Mouse (Mus musculus): Measurements from ENCODE around the gene Gm20388. TPM values are rescaled to one million over a fixed set of nuclear protein-coding genes. Genes with fewer than 3 reads are reported as not detected.

Gene Gm20388
- total RNA-seq, 1 experiment from 2014 or later: 10.0 TPM

DNA sequence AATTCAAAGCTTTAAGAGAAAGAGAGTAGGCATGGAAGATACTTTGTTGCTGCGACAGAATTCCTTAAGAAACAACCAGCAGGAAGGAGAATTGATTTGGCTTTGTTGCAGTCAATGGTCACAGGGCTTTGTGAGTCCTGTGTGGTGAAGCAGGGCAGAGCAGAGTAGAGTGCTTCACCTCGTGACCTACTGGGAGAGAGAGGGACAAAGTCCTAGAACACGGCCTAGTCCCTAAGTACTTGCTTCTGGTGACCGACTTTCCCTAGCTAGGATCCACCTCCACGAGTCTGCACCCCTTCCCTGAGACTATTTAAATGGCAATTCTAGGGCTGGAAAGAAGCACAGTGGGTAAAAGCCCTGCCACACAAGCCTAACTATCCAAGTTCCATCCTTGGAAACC is 3419.3 kb downstream of the Gm20388 start:
- ATAC-seq (replicated peaks; ENCODE audit: insufficient number of reproducible peaks, low FRiP score, low TSS enrichment, poor library complexity, severe bottlenecking): no peak

GRCm38 (mm10) chr8:123330701-123331100 is 3420.1 kb downstream of the Gm20388 start:
- no peak for ATAC-seq (replicated peaks; ENCODE audit: insufficient number of reproducible peaks, low FRiP score, low TSS enrichment, poor library complexity, severe bottlenecking)

- no peak for ATAC-seq (replicated peaks; ENCODE audit: insufficient number of reproducible peaks, low FRiP score, low TSS enrichment, poor library complexity, severe bottlenecking)
Observed at GRCm38 (mm10) chr8:123331301-123331700, 3420.7 kb downstream of the Gm20388 start.

GRCm38 (mm10) chr8:123331810-123332209 is 3421.2 kb downstream of the Gm20388 start:
- ATAC-seq (replicated peaks; ENCODE audit: insufficient number of reproducible peaks, low FRiP score, low TSS enrichment, poor library complexity, severe bottlenecking): no peak

- ATAC-seq (replicated peaks; ENCODE audit: insufficient number of reproducible peaks, low FRiP score, low TSS enrichment, poor library complexity, severe bottlenecking): peak; percentile 41; the same call in 1 of the 2 replicates
Observed at GRCm38 (mm10) chr8:123332262-123333090, 3421.8 kb downstream of the Gm20388 start, which contains the start of gene Spire2. Gene Spire2, plus strand, starts transcription at chr8:123332713.

DNA sequence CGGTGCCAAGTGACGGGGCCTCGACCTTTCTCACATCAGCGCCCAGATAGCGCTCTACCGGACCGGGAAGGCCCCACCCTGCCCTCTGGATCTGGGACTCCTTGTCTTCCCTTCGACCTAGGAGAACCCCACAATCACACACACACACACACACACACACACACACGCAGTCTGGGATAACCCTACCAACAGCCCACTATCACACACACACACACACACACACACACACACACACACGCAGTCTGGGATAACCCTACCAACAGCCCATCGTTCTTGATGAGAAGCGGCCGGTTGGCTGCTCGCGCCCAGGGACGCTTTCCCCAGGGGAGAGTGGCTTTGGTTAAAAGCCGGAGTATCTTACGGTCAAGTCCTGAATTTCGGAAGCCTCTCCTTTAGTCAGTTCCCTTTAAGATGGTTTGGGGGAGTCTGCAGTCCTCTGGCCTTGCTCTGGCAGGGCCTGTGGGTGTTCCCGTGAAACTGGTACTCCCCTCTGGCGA is 3422.5 kb downstream of the Gm20388 start:
- no peak for ATAC-seq (replicated peaks; ENCODE audit: insufficient number of reproducible peaks, low FRiP score, low TSS enrichment, poor library complexity, severe bottlenecking)

DNA sequence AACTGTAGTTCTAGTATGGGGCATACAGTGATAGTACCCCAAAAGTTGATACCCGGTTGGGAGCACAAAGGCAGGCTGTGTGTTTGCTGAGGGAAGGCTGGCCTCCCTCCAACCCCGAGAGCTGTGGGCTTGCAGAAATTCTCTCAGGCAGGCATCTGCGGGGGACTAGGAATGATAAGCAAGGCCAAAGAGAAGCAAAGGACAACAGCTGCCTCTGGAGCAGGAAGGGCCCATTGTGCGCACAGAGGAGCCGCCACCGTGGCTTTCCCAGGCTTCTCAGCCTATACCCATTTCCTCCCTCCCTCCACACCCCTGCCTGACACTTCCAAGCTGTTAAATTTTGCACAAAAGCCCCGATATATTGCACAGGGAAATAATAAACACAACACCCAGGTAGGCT is 3423.2 kb downstream of the Gm20388 start:
- no peak for ATAC-seq (replicated peaks; ENCODE audit: insufficient number of reproducible peaks, low FRiP score, low TSS enrichment, poor library complexity, severe bottlenecking)

- ATAC-seq (replicated peaks; ENCODE audit: insufficient number of reproducible peaks, low FRiP score, low TSS enrichment, poor library complexity, severe bottlenecking): no peak
Observed at GRCm38 (mm10) chr8:123334467-123334866, 3423.8 kb downstream of the Gm20388 start.

DNA sequence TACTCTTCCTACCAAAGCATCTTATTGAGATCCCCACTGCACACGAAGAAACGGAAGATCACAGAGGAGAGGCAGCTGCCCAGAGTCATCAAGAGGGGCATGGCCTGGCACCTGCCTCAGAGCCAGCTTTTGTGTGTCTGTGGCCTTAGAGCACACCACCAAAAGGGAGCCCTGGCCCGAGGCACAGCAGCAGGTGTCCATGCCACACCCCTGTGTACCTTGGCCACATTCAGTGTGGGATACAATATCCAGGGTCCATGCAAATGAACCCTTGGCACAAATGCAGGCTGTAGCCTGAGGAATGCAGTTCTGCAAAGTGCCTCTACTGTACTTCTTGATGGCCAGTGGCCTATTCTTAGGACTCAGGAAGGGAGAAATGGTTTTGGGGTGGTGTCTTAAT is 3426.8 kb downstream of the Gm20388 start:
- no peak for ATAC-seq (replicated peaks; ENCODE audit: insufficient number of reproducible peaks, low FRiP score, low TSS enrichment, poor library complexity, severe bottlenecking)

GRCm38 (mm10) chr8:123340071-123340470 is 3429.4 kb downstream of the Gm20388 start:
- no peak for ATAC-seq (replicated peaks; ENCODE audit: insufficient number of reproducible peaks, low FRiP score, low TSS enrichment, poor library complexity, severe bottlenecking)

DNA sequence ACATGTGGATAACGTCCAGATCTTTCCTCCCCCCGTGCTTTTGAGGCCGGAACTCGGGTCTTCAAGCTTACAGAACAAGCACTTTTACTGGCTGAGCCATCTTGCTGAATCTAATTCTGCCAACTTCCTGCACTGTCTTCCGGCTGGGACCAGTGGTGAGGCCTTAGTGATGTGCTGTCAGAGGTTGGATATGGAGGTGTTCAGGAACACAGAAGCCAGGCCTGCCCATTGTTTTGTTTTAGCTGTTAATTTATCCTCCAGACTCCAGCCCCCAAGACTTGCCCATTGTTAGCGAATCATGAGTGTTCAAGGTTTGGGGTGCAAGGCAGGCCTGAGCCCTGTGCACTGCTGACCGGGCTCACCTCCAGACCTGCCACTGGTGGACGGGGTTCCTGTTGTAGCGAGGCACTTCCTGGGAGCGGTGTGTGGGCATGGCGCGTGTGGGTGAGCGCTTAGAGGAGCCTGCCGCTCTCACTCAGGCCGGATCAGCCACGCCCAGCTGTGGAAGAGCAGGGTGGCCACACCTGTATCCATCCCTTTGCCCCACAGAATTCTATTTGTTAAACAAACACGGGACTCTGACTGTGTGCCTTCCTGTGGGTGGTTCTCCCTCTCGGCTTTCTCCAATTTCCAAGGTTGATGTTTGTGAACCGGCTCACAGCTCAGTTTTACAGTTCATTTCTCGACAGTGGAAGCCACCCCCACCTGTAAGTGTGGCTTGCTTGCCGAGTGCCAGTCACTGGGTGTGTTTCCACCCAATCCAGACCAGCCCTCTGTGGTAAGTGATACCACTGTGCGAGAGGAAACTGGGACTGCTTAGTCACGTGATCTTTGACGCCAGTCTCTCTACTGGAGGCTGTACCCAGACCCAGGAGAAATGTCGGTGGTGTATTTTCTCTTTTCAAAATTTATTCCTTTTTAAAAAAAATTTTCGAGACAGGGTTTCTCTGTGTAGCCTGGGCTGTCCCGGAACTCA is 3430.7 kb downstream of the Gm20388 start:
- ATAC-seq (replicated peaks; ENCODE audit: insufficient number of reproducible peaks, low FRiP score, low TSS enrichment, poor library complexity, severe bottlenecking): no peak

DNA sequence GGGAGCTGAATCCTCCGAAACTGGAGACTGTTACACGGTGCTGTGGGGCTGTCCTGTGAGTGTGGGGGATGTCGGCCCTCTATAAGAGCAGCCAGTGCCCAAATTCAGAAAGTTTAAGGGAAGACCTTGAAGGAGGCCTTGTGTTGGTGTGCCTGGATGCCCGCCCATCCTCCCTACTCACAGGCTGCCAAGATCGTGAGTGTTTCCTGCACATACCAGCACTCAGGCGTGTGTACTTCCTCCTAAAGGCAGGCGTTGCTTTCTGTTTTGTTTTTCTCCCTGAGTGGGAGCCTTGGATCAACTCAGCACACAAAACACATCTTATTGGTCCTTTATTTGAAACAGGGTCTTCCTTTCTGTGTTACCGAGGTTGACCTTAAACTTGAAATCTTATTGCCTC is 3431.6 kb downstream of the Gm20388 start:
- ATAC-seq (replicated peaks; ENCODE audit: insufficient number of reproducible peaks, low FRiP score, low TSS enrichment, poor library complexity, severe bottlenecking): peak; percentile 52; the same call in 1 of the 2 replicates

DNA sequence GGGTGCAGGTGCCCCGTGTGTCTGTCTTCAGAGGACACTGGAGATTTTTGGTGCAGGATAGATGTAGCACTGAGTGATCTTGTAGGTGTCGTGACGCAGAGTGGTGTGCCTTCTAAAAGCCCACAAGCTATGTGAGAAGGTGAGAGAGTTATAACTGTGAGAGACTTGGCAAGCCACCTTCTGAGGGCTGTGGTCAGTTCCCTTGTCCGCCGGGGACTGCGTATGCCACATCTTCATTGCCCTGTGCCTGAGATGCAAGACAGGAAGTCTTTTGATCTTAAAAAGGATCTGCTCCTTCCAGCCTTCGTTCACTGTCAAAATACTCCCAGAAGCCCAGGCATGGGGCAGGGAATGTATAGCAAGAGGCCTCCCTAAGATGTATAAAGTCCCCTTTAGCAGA is 3432.3 kb downstream of the Gm20388 start:
- ATAC-seq (replicated peaks; ENCODE audit: insufficient number of reproducible peaks, low FRiP score, low TSS enrichment, poor library complexity, severe bottlenecking): no peak

- ATAC-seq (replicated peaks; ENCODE audit: insufficient number of reproducible peaks, low FRiP score, low TSS enrichment, poor library complexity, severe bottlenecking): peak; percentile 38; the same call in 1 of the 2 replicates
Observed at GRCm38 (mm10) chr8:123343422-123343821, 3432.8 kb downstream of the Gm20388 start.

GRCm38 (mm10) chr8:123345135-123345534 is 3434.5 kb downstream of the Gm20388 start:
- no peak for ATAC-seq (replicated peaks; ENCODE audit: insufficient number of reproducible peaks, low FRiP score, low TSS enrichment, poor library complexity, severe bottlenecking)

DNA sequence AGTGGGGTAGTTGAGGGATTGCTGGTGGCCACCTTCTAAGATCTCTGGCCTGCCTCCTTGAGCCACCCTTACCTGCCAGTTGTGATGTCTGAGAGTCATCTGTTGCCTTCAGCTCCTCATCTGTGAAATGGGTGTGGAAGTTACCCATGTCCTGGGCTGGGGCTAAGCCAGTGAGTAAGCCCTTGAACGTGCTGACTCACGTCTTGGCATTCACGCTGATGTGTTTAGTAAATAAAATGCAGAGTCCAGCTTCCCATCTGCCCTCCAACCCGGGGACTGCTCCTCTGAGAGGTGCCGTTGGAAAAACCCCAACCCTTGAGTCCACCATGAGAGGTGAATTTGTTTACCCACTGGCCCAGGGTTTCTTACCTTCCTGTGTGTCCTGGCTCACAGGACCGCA is 3435.2 kb downstream of the Gm20388 start:
- ATAC-seq (replicated peaks; ENCODE audit: insufficient number of reproducible peaks, low FRiP score, low TSS enrichment, poor library complexity, severe bottlenecking): no peak

DNA sequence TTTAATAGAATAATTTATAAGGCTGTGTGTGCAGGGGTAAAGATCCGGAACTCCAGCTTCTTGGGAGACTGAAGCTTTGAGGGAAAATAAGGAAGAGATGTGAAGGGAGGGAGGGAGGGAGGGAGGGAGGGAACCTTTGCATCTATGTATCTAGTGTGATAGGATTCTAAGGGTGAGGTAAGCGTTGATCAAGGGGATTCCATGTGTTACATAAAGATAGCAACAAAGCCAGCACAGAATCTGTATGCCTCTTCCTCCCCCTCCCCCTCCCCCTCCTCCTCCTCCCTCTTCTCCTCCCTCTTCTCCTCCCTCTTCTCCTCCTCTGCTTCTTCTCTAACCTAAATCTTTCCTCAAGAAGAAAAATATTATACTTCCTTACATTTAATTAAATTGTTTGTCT is 3436.7 kb downstream of the Gm20388 start:
- ATAC-seq (replicated peaks; ENCODE audit: insufficient number of reproducible peaks, low FRiP score, low TSS enrichment, poor library complexity, severe bottlenecking): no peak

DNA sequence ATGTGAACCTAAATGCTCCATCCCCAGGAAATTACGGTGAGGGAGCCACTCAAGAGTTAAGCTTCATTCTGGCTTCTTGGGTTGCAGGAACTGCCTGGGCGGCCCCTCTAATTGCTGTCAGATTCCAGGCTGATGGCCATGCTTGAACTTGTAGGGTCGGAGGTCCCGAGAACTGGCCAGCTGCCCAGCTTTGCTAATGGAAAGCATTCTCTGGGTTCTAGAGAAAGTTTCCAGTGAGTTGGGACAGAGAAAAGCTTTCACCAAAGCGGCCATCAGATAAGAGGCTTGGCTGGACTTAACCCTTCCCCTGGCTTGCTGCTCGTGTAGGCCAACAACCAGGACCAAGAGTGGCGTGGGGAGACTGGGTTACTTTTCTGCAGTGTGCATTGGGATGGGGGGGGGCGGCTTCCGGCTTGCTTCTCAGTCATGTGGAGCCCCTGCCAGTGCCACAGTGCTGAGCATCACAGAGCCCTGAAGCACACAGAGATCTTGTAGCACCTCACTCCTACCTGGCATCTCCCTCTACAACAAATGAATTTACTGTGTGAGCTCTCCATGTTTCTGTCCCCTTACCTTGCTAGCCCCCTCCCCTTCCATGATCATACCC is 3437.7 kb downstream of the Gm20388 start:
- ATAC-seq (replicated peaks; ENCODE audit: insufficient number of reproducible peaks, low FRiP score, low TSS enrichment, poor library complexity, severe bottlenecking): no peak

GRCm38 (mm10) chr8:123349073-123349472 is 3438.4 kb downstream of the Gm20388 start:
- no peak for ATAC-seq (replicated peaks; ENCODE audit: insufficient number of reproducible peaks, low FRiP score, low TSS enrichment, poor library complexity, severe bottlenecking)

Measured in monocyte, adult 5-6 weeks (primary cell).